Mouse (Mus musculus) G1E (cell line): Measurements from ENCODE around the gene Tead2. TPM values are rescaled to one million over a fixed set of nuclear protein-coding genes. Genes with fewer than 3 reads are reported as not detected.
A peak's percentile ranks its signal among the peaks of the same experiment; 100 is the strongest.

Source experiments
- ATAC-seq: 2 replicates; pipeline ENCODE4 v1.8.0; 2016; ENCODE audit warnings: mild to moderate bottlenecking; ENCODE audit not compliant: insufficient number of reproducible peaks, poor library complexity, low FRiP score, severe bottlenecking; ENCODE audit errors: extremely low read depth
- DNase-seq: peaks from one replicate; pipeline ENCODE4 v3.0.0; 2012; ENCODE audit warnings: low spot score
- H3K27me3 ChIP-seq: 2 replicates; pipeline ENCODE4 v1.6.1; 2012; ENCODE audit warnings: mild to moderate bottlenecking, low read length, inconsistent platforms; ENCODE audit not compliant: insufficient read depth
- H3K36me3 ChIP-seq: replicated peaks from 2 replicates; pipeline ENCODE3; 2012; ENCODE audit warnings: mild to moderate bottlenecking, inconsistent platforms
- H3K4me1 ChIP-seq: 2 replicates; pipeline ENCODE4 v1.6.1; 2012; ENCODE audit warnings: low read depth, low read length, inconsistent platforms, mixed read lengths; ENCODE audit not compliant: insufficient read depth
- H3K4me3 ChIP-seq: 2 replicates; pipeline ENCODE4 v1.5.1; 2012; ENCODE audit warnings: low read depth, mild to moderate bottlenecking, inconsistent platforms, low read length, moderate library complexity, mixed read lengths
- H3K9me3 ChIP-seq: replicated peaks from 2 replicates; pipeline ENCODE4 v1.6.1; 2012; ENCODE audit warnings: inconsistent platforms
- CTCF ChIP-seq: IDR thresholded peaks from 2 replicates; pipeline ENCODE4 v1.5.1; 2012; ENCODE audit warnings: low read depth, low read length, inconsistent platforms, mixed read lengths
- GATA1 ChIP-seq: IDR thresholded peaks from 2 replicates; pipeline ENCODE4 v1.6.1; 2012; ENCODE audit warnings: borderline replicate concordance, low read length, inconsistent platforms, mixed read lengths
- GATA2 ChIP-seq: IDR thresholded peaks from 2 replicates; pipeline ENCODE4 v1.6.1; 2012; ENCODE audit warnings: low read depth, low read length, inconsistent platforms, borderline replicate concordance
- POLR2AphosphoS5 ChIP-seq: IDR thresholded peaks from 2 replicates; pipeline ENCODE4 v1.6.1; 2012; ENCODE audit warnings: low read depth, low read length, inconsistent platforms; ENCODE audit not compliant: insufficient replicate concordance
- TAL1 ChIP-seq: conservative IDR thresholded peaks from 2 replicates; pipeline ENCODE4 v1.6.1; 2012; ENCODE audit warnings: low read depth, low read length, inconsistent platforms, mixed read lengths
- polyA plus RNA-seq: library from polyadenylated mRNA; stranded (reverse); fragments of >175 nt; gene quantifications from 2 replicates; pipeline ENCODE4 v1.2.3, GENCODE M21; 2012
- total RNA-seq, 2 experiments: library from RNA; stranded (forward) in 1 of 2; stranded (reverse) in 1 of 2; fragments of 200-1000 nt in 1 of 2; fragments of >200 nt in 1 of 2; fragmentation: Nextera tagmentation in 1 of 2; gene quantifications; 2 replicates each; pipeline ENCODE4 v1.2.3; 2014 to 2017

The Tead2 gene
- total and polyA plus RNA-seq, 3 experiments, result 0.38 TPM; not detected in 2

DNA sequence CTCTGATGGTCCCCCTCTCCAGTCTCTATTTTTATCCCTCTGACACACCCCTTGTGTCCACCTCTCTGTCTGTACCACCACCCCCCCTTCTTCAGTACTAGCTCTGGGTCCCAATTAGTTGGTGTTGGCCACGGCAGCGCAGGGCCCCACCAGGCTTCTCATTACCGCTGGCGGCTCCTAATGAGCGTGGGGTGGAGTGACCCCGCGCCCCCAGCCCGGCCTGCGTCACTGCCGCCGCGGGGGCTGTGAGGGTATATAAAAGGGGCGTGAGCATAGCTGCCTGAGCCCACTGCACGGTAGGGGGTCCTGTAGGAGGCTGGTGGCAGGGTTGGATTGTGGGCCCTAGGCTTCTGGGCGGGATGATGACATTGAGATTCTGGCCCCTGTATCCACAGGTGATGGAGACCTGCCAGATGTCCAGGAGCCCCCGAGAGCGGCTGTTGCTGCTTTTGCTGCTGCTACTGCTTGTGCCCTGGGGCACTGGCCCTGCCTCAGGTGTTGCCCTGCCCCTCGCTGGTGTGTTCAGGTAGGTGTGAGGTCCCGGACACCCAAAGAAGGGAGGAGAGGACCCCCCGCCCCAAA lies 34.6 kb upstream of the Tead2 start, which contains the start of gene Pth2:
Gene Pth2, plus strand, starts transcription at position 100 of the 582 bp plus-strand sequence.
- H3K4me1 ChIP-seq, result peaks cover 24% of the 10 kb centered on the region
- H3K9me3 ChIP-seq, result no peaks in the 10 kb centered on the region
- no peaks in the 10 kb centered on the region for H3K36me3 ChIP-seq
- peak within 1 kb of the TSS; percentile 69; the same call in 1 of the 2 replicates for H3K4me3 ChIP-seq
- ATAC-seq (no peak), DNase-seq (no peak)
- H3K27me3 ChIP-seq, result peaks cover 91% of the 10 kb centered on the region
- TF ChIP-seq TAL1, result no peak
- no peak for TF ChIP-seq GATA1
- no peak for TF ChIP-seq POLR2AphosphoS5
- no peak for TF ChIP-seq CTCF
- TF ChIP-seq GATA2, result no peak

DNA sequence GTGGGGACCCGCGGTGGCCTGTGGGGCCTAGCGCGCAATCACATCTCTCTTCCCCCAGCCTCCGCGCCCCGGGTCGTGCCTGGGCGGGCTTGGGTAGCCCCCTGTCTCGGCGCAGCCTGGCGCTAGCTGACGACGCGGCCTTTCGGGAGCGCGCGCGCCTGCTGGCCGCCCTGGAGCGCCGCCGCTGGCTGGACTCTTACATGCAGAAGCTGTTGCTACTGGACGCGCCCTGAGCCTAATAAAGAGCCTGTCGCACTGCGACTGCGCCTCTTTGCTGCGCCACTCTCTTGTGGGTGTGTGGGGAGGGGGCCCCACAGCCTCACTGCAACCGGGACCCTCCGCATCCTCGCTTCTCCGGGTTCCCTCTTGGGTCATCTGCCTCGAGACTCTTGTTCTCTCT lies 34.0 kb upstream of the Tead2 start:
- H3K4me3 ChIP-seq, result peak overlapping the region; percentile 69; the same call in 1 of the 2 replicates
- no peak for TF ChIP-seq CTCF
- no peak for TF ChIP-seq TAL1
- no peak for TF ChIP-seq GATA1
- no peak for TF ChIP-seq POLR2AphosphoS5
- no peak for TF ChIP-seq GATA2
- H3K36me3 ChIP-seq, result no peaks in the 10 kb centered on the region
- DNase-seq (peak; percentile 40), ATAC-seq (no peak)
- H3K27me3 ChIP-seq, result peaks cover 91% of the 10 kb centered on the region
- no peaks in the 10 kb centered on the region for H3K9me3 ChIP-seq
- H3K4me1 ChIP-seq, result peaks cover 24% of the 10 kb centered on the region

GRCm38 (mm10) chr7:45182199-45182601 lies 33.4 kb upstream of the Tead2 start:
- ATAC-seq (peak; percentile 99), DNase-seq (peak; percentile 99)
- peak overlapping the region; percentile 69 for H3K4me3 ChIP-seq
- peaks cover 24% of the 10 kb centered on the region for H3K4me1 ChIP-seq
- TF ChIP-seq CTCF, result no peak
- TF ChIP-seq POLR2AphosphoS5, result no peak
- TF ChIP-seq GATA1, result no peak
- no peak for TF ChIP-seq GATA2
- no peak for TF ChIP-seq TAL1
- no peaks in the 10 kb centered on the region for H3K9me3 ChIP-seq
- H3K27me3 ChIP-seq, result peaks cover 91% of the 10 kb centered on the region
- H3K36me3 ChIP-seq, result no peaks in the 10 kb centered on the region

DNA sequence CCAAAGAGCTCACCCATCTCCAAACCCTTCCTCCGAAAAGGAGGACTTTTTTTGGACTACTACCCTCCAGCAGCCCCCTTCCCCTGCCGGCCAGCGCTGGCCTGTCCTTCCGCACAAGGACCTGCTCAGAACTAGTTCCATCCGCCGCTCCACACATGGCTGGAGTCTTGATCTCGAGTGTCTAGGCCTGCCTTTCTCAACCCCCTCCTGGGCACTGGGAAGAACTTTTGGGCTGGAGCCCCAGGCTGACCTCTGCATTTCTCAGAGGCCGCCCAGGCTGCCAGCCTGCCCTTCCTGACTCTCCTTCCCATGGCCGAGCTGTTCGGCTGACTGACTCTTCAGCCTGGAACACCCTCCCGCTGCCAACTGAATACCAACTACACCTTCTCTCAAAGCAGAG lies 32.9 kb upstream of the Tead2 start:
- Histone ChIP-seq H3K27me3 (peaks cover 90% of the 10 kb centered on the region), H3K4me3 (peak overlapping the region; percentile 69; the same call in 1 of the 2 replicates), H3K9me3 (no peaks in the 10 kb centered on the region), H3K36me3 (no peaks in the 10 kb centered on the region), H3K4me1 (peaks cover 24% of the 10 kb centered on the region)
- TF ChIP-seq TAL1 (no peak), CTCF (no peak), GATA2 (no peak), GATA1 (no peak), POLR2AphosphoS5 (no peak)
- no peak for ATAC-seq
- no peak for DNase-seq

DNA sequence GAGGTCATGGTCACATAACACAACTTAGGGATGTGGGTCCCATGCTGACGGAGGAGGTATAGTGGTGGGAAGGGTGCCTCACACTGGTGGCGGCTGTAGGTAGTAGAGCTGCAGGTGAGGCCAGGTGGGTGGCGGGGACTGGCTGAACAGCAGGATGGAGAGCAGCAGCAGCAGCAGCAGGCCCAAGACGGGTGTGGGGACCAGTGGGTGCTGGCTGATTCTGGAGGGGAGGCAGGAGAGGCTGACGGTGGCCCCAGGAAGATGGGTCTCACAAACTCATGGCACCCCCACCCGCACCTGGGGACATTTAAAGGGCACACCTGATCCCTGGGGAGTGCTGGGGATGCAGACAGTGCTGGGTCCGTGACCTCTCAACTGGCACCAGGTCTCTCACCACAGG lies 31.9 kb upstream of the Tead2 start:
- DNase-seq (no peak), ATAC-seq (no peak)
- Histone ChIP-seq H3K4me3 (no peak overlapping the region), H3K27me3 (peaks cover 89% of the 10 kb centered on the region), H3K36me3 (no peaks in the 10 kb centered on the region), H3K4me1 (peaks cover 21% of the 10 kb centered on the region), H3K9me3 (no peaks in the 10 kb centered on the region)
- no peak for TF ChIP-seq POLR2AphosphoS5
- no peak for TF ChIP-seq GATA2
- no peak for TF ChIP-seq GATA1

- H3K27me3 ChIP-seq, result peaks cover 88% of the 10 kb centered on the region
- no peak for ATAC-seq
- no peak overlapping the region for H3K4me3 ChIP-seq
- H3K36me3 ChIP-seq, result no peaks in the 10 kb centered on the region
- DNase-seq, result no peak
- H3K9me3 ChIP-seq, result no peaks in the 10 kb centered on the region
- TF ChIP-seq GATA2, result no peak
- TF ChIP-seq GATA1, result no peak
- TF ChIP-seq CTCF, result no peak
- no peak for TF ChIP-seq POLR2AphosphoS5
- TF ChIP-seq TAL1, result no peak
- peaks cover 20% of the 10 kb centered on the region for H3K4me1 ChIP-seq
Observed at GRCm38 (mm10) chr7:45185921-45186320, 29.6 kb upstream of the Tead2 start.
